Mouse (Mus musculus) forebrain, embryonic 13.5 days (tissue): ENCODE results near the gene Pkdcc. TPM values are rescaled to one million over a fixed set of nuclear protein-coding genes. Genes with fewer than 3 reads are reported as not detected.
A peak's percentile ranks its signal among the peaks of the same experiment; 100 is the strongest.

ENCODE experiments used
- ATAC-seq: fragments of 200-750 bp; cut with Nextera tagmentation; 2 replicates; pipeline ENCODE4 v1.8.0; 2017
- H3K27ac ChIP-seq: fragments of 300-500 bp; sonication (generic); 2 replicates; pipeline ENCODE4 v1.5.1; 2015; ENCODE audit warnings: inconsistent platforms, mild to moderate bottlenecking, moderate library complexity
- H3K27me3 ChIP-seq: fragments of 300-500 bp; sonication (generic); 2 replicates; pipeline ENCODE4 v1.6.1; 2015; ENCODE audit warnings: mild to moderate bottlenecking, inconsistent platforms
- H3K36me3 ChIP-seq: fragments of 300-500 bp; sonication (generic); 2 replicates; pipeline ENCODE4 v1.6.1; 2015; ENCODE audit warnings: mild to moderate bottlenecking, inconsistent platforms; ENCODE audit not compliant: poor library complexity, severe bottlenecking
- H3K4me1 ChIP-seq: fragments of 300-500 bp; sonication (generic); 2 replicates; pipeline ENCODE4 v1.6.1; 2015; ENCODE audit warnings: inconsistent platforms
- H3K4me2 ChIP-seq: fragments of 300-500 bp; sonication (generic); 2 replicates; pipeline ENCODE4 v1.6.1; 2015; ENCODE audit warnings: inconsistent platforms, mild to moderate bottlenecking, moderate library complexity
- H3K4me3 ChIP-seq: fragments of 300-500 bp; sonication (generic); 2 replicates; pipeline ENCODE4 v1.5.1; 2015; ENCODE audit warnings: mild to moderate bottlenecking, inconsistent platforms
- H3K9ac ChIP-seq: fragments of 300-500 bp; sonication (generic); 2 replicates; pipeline ENCODE4 v1.6.1; 2015; ENCODE audit warnings: mild to moderate bottlenecking, inconsistent platforms
- H3K9me3 ChIP-seq: fragments of 300-500 bp; sonication (generic); replicated peaks from 2 replicates; pipeline ENCODE4 v1.6.1; 2016; ENCODE audit warnings: inconsistent platforms
- WGBS: fragments of 180-500 bp; shearing (Covaris S2); methylation state at CpG from one replicate; pipeline ENCODE4 v1.1.7; 2015; 5-methylcytosine and 5-hydroxymethylcytosine counted together
- polyA plus RNA-seq: library from polyadenylated mRNA; unstranded; fragments of >200 nt; fragmentation: Nextera tagmentation; extraction: Ambion mirVana; gene quantifications from 2 replicates; pipeline ENCODE4 v1.2.1, GENCODE M21; 2015

Pkdcc gene
- polyA plus RNA-seq, 1 experiment from 2014 or later = 7.0 TPM

GRCm38 (mm10) chr17:83267202-83268128 is 52.4 kb downstream of the Pkdcc start:
- Histone ChIP-seq H3K4me3 (peak overlapping the region; percentile 24), H3K4me2 (peak overlapping the region; percentile 58), H3K9me3 (no peaks in the 10 kb centered on the region), H3K36me3 (no peaks in the 10 kb centered on the region), H3K27me3 (no peaks in the 10 kb centered on the region), H3K4me1 (peaks cover 4% of the 10 kb centered on the region; the same call in 1 of the 2 replicates), H3K27ac (no peak overlapping the region; the same call in 1 of the 2 replicates), H3K9ac (no peak overlapping the region)
- 49% methylated on average over 23 of the region's 23 CpGs for WGBS
- ATAC-seq = peak; percentile 99

DNA sequence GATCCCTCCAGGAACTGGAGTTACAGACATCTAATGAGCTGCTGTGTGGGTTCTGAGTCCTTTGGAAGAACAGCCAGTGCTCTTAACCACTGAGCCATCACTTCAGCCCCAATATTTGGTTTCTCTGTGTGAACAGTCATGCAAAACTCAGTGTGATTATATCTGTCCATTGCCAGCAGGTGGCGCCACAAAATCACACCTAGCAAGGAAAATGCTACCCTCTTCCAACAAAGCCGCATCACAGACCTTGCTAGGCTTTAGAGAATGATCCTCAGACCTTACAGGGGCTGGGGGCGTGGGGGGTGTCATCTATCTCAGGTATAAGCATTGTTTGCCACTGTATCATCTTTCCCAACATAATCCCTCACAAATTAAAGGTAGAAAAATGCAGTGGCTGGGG is 56.4 kb downstream of the Pkdcc start:
- no peak overlapping the region for H3K9ac ChIP-seq
- no peak overlapping the region for H3K4me2 ChIP-seq
- no peak overlapping the region for H3K27ac ChIP-seq
- H3K4me3 ChIP-seq = no peak overlapping the region
- H3K36me3 ChIP-seq = no peaks in the 10 kb centered on the region
- peak; percentile 13; the same call in 1 of the 2 replicates for ATAC-seq
- no peaks in the 10 kb centered on the region for H3K9me3 ChIP-seq
- peaks cover 13% of the 10 kb centered on the region for H3K27me3 ChIP-seq
- H3K4me1 ChIP-seq = peaks cover 12% of the 10 kb centered on the region
- WGBS = 0% methylated on average over 3 of the region's 3 CpGs

- Histone ChIP-seq H3K36me3 (no peaks in the 10 kb centered on the region), H3K27me3 (peaks cover 13% of the 10 kb centered on the region), H3K9me3 (no peaks in the 10 kb centered on the region), H3K4me3 (no peak overlapping the region), H3K9ac (no peak overlapping the region), H3K4me2 (no peak overlapping the region), H3K27ac (no peak overlapping the region), H3K4me1 (peaks cover 24% of the 10 kb centered on the region)
- 72% methylated on average over 8 of the region's 8 CpGs for WGBS
- no peak for ATAC-seq
Measured at GRCm38 (mm10) chr17:83272641-83273040, 57.5 kb downstream of the Pkdcc start.

DNA sequence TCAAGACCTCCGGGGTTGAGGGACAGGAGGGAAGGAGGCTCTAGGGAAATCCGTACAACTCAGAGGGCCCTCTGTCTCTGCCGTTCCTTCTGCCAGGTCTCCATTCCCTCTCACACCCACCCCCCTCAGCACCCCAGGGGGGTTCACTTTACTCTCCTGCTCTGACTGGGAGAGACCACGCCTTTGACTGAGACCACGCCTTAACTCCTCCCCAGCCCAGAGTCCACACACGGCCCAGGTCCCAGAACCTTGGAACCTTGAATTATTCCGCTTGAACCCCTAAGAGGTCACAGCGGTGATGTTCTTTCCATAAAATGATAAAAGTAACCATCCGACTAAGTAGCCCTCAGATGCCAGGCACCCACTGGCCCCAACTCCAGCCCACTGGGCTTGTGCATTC is 58.5 kb downstream of the Pkdcc start:
- Histone ChIP-seq H3K4me3 (no peak overlapping the region), H3K9ac (no peak overlapping the region)

DNA sequence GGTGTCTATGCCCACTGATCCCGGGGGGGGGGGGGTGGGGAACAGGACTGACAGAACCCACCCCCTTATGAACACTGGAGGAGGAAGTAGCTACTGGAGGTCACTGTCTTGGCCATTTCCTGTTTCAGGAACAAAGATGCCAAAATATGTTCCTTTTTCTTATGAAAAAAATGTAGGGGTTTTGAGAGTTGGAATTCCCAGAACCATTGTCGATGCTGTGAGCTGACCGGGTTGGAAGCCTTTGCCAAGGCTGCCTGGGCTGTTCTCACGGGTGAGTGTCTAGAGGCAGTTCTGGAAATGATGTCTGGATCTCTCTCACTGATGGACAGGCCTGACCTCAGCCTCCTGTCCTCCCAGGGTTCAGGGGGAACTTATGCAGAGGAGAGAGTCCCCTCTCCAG is 59.0 kb downstream of the Pkdcc start:
- peaks cover 23% of the 10 kb centered on the region for H3K4me1 ChIP-seq
- H3K4me2 ChIP-seq = no peak overlapping the region
- H3K27ac ChIP-seq = no peak overlapping the region
- ATAC-seq = no peak
- H3K9ac ChIP-seq = no peak overlapping the region
- peaks cover 16% of the 10 kb centered on the region for H3K27me3 ChIP-seq
- 54% methylated on average over 4 of the region's 4 CpGs for WGBS
- no peak overlapping the region for H3K4me3 ChIP-seq
- H3K9me3 ChIP-seq = no peaks in the 10 kb centered on the region
- no peaks in the 10 kb centered on the region for H3K36me3 ChIP-seq

More for the DNA sequence above, 58.5 kb downstream of the Pkdcc start:
- Histone ChIP-seq H3K9me3 (no peaks in the 10 kb centered on the region), H3K27me3 (peaks cover 13% of the 10 kb centered on the region), H3K4me2 (no peak overlapping the region), H3K36me3 (no peaks in the 10 kb centered on the region), H3K27ac (no peak overlapping the region), H3K4me1 (peaks cover 23% of the 10 kb centered on the region)
- ATAC-seq = no peak
- WGBS = 24% methylated on average over 9 of the region's 9 CpGs

Other genes with a start within 250 kb of the Pkdcc start
- 26.7 and 30.1 TPM in 2 replicates for gene Eml4, start 135.6 kb downstream of the Pkdcc start, polyA plus RNA-seq